Mouse (Mus musculus) fibroblast of lung, adult 2 months (primary cell): ENCODE data around the gene Gm20388.
A peak's percentile ranks its signal among the peaks of the same experiment; 100 is the strongest.

ENCODE experiments used
- DNase-seq: peaks from one replicate; pipeline ENCODE4 v3.0.0-alpha.2; 2011; ENCODE audit warnings: low read depth

Gene Gm20388

GRCm38 (mm10) chr8:121003639-121004038 lies 1093.0 kb downstream of the Gm20388 start:
- DNase-seq = no peak

DNA sequence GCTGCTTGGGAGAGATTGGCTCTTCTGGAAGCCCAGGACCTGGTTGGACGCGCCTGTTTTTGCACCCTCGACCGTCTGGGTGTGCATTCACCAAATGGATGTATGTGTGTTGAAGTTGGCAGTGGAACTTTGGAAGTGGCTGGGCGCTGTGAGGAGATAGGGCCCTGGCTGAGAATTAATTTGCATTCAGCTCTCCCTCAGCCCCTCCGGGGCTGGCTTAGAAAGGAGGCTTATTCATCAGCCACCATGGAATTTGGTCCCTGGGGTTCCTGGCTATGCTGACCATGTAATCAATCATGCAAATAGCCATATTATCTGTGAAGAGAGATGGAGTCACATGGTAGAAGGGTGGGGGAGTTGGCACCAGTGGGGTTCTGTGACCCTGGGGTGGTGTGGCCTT lies 1102.7 kb downstream of the Gm20388 start:
- no peak for DNase-seq

GRCm38 (mm10) chr8:121016621-121017020 lies 1106.0 kb downstream of the Gm20388 start:
- DNase-seq = no peak

GRCm38 (mm10) chr8:121018236-121018635 lies 1107.6 kb downstream of the Gm20388 start:
- no peak for DNase-seq

DNA sequence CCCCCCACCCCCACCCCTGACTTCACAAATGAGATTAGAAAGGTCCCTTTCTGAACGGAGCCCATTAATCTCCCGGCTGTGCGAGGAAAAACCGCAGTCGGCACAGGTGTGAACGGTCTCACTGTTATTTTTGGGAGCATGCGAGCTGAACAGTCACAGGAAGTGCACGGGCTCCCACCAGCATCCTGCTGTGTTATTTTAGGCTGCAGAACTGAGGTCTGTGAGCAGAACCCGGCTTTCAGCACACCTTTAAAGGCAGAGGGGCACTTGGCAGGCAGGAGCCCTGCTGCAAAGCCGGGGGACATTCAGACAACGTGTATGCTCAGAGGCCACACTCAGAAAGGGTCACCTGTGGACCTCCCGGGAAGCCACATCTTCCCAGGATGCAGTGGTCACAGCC lies 1110.8 kb downstream of the Gm20388 start:
- DNase-seq = no peak

DNA sequence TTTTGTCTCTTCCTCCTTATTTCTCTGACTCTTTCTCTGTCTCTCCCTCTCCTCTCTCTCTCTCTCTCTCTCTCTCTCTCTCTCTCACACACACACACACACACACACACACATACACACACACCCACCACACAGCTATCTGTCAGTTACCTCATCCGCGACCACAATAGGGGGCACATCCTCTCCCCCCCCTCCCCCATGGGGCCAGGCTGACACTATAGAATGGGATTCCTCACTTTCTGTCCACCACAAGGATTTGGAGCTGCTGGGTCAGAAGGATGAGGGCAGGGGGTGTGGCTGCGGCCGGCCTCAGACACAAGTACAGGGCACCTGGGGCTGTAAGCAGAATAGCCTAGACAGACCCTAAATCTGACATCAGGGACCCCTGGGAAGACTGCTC lies 1112.4 kb downstream of the Gm20388 start:
- DNase-seq = no peak

- no peak for DNase-seq
Measured at GRCm38 (mm10) chr8:121023736-121024135, 1113.1 kb downstream of the Gm20388 start.

- DNase-seq = no peak
Measured at GRCm38 (mm10) chr8:121025486-121025885, 1114.8 kb downstream of the Gm20388 start.

- DNase-seq = no peak
Measured at GRCm38 (mm10) chr8:121027787-121028186, 1117.1 kb downstream of the Gm20388 start.

GRCm38 (mm10) chr8:121029076-121029475 lies 1118.4 kb downstream of the Gm20388 start:
- DNase-seq = peak; percentile 24

DNA sequence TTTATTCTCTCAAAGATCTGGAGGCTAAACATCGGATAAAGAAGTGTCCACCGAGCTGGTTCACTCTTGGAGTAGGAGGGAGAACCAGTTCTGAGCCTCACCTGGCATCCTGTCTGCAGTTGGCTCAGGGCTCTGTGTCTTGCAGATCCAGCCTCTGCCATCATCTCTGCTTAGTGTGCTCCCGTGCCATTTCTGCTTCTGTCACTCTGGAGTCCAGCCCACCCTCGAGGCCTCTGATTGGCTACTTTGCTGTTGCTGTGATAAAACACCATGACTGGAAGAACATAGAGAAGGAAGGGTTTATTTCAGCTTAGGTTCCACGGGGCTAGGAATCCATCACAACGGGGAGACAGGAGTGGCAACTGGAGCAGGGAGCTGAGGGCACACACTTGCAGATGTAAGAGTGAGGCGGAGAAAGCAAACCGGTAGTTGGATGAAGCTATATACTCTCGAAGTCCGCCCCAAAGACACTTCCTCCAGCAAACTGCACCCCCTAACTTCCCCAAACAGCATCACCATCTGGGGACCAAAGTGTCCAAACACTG lies 1119.9 kb downstream of the Gm20388 start:
- DNase-seq = no peak

DNA sequence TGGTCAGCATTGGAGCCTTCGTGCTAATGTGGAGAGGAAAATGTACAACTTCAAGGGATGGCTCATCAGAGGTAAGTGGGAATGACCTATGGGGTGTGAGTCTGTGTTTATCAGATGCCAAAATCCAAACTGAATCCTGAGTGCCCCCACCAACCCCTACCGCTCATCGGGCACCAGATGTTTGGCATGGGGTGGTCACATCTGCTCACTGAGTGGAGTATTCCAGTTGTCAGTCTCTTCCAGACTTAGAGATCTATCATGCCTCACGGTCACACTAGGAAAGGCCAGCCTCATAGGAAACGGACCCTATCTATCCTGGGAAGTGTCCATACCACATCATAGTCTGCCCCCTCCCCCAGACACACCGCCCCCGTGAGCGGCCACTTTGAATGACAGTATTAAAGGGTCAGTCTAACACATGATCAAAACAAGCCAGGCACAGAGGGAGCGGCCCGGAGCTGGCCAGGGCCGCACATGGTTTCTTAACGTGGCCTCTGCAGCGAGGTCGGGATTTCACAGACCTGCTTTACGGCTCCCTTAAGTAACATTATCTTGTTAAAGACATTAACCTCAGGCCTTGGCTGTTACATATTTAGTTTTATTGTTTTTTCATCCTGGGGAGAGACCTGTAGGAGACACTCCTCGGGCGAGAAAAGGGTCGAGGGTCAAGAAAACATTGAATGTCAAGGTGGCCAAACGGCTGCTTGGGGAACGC lies 1122.8 kb downstream of the Gm20388 start:
- no peak for DNase-seq

DNA sequence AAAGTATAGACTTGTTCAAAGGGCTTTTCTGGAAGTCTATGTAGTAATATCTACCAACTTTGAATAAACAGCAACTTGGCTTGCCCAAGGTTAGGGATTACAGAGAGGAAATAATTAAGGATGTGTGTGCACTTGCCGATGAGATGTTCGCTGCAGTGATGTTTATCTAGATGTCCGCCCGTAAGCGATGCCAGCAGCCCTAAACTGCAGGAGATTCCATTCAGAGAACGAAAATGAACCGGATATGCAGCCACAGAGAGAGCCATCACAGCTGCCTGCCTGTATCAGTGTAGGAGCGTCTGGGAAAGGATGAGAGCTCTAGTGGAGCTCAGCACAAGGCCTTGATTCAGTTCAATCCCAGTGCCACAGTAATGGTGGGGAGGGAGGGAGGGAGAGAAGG lies 1125.0 kb downstream of the Gm20388 start:
- DNase-seq = no peak

GRCm38 (mm10) chr8:121043719-121044440 lies 1133.2 kb downstream of the Gm20388 start:
- no peak for DNase-seq

DNA sequence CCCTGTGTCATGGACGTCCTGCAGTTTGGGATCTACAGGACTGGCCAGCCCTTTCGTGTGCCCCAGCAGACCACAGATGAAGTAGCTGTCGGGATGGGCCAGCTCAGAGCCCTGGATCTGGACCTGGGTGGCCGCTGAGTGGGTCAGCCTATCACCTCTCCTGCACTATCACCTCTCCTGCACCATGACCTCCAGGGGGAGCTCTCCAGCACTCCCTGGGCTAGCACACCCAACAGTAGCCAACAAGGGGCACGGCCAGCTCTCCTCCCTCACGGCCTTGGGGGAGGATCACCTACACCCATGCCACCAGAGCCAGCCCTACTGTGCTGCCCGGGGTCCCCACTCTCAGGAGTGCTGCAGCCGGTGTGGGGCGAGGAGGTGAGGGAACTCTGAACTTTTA lies 1136.8 kb downstream of the Gm20388 start:
- no peak for DNase-seq

DNA sequence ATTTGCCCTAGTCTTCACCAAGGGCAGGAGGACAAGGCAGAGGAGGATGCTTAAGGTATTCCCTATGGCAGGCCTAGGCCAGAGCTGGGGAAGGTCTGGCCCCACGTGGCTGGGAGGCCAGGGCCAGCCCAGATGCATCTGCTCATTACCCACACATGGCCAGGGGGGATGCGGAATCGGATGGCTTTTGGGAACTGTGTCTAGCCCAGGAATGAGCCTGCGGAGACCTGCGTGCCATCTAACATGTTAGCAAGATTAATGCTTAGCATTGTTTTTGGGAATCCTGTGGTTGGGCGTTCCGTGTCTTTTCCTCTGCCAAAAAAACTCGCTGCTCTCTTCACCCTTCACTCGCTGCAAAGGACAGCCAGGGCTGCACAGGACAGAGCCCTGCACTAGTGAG lies 1147.4 kb downstream of the Gm20388 start:
- DNase-seq = peak; percentile 19

DNA sequence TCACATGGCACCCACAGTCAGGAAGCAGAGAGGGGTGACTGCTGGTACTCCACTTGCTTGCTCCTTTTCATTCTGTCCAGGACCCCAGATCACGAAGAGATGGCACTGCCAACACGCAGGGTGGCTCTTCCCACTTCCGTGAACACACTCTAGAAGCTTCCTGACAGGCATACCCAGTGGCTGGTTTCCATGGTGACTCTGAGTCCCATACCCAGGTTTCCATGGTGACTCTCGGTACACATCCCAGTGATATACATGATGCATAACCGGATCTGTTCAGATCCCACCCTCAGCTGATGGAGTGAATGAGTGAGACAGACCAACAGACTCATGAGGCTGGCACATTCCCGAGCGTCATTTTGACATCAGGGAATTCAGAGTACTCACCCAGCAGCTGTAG lies 1148.5 kb downstream of the Gm20388 start:
- no peak for DNase-seq

DNA sequence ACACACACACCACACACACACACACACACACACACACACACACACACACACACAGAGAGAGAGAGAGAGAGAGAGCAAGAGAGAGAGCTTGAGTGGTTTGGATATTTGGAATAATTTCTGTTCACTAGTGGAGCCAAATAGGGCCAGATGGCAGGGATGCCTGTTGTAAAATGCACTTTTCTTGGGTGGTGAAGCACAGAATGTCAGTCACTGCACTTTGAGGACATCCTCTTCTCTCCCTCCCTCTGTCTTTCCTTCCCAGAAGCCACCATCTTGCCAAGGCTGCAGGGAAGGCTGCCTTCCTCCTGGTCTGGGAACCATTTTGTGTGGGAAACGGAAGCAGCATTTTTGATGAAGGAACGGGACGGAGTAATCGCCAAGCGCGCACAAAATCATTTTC lies 1151.9 kb downstream of the Gm20388 start:
- no peak for DNase-seq

- DNase-seq = no peak
Measured at GRCm38 (mm10) chr8:121063649-121064048, 1153.0 kb downstream of the Gm20388 start.

GRCm38 (mm10) chr8:121071454-121071853 lies 1160.8 kb downstream of the Gm20388 start:
- no peak for DNase-seq

- DNase-seq = no peak
Measured at GRCm38 (mm10) chr8:121072406-121073130, 1161.9 kb downstream of the Gm20388 start.
